Mouse (Mus musculus) embryonic fibroblast, embryonic 13.5 days (primary cell): ENCODE results near the gene Sh3bgrl2.

ENCODE experiments used
- CTCF ChIP-seq: IDR thresholded peaks from 2 replicates; pipeline ENCODE4 v1.5.1; 2011; ENCODE audit warnings: mild to moderate bottlenecking, control low read depth, low read length, moderate library complexity, borderline replicate concordance; ENCODE audit not compliant: insufficient read depth
- POLR2A ChIP-seq: IDR thresholded peaks from 2 replicates; pipeline ENCODE4 v1.6.1; 2011; ENCODE audit warnings: low read depth, mild to moderate bottlenecking, control low read depth, low read length, moderate library complexity

GRCm38 (mm10) chr9:83602176-83602770, 54.1 kb downstream of the Sh3bgrl2 start:
- no peak for TF ChIP-seq CTCF
- TF ChIP-seq POLR2A: no peak
